Mouse (Mus musculus) liver, embryonic 14.5 days (tissue): Measurements from ENCODE around the gene Gm49392.
"Not testable (repeated sequence)": the region's sequence is repeated elsewhere in the genome, so short reads cannot be mapped to it uniquely, and the experiment has no call there.

ENCODE experiments used
- CTCF ChIP-seq: IDR thresholded peaks from 2 replicates; pipeline ENCODE4 v1.5.1; 2016; ENCODE audit warnings: antibody characterized with exemption, low read depth, control low read depth
- EP300 ChIP-seq: IDR thresholded peaks from 2 replicates; pipeline ENCODE4 v1.6.1; 2016; ENCODE audit warnings: antibody characterized with exemption, low read depth

- not testable (repeated sequence) for TF ChIP-seq CTCF, EP300
Observed at GRCm38 (mm10) chr13:60941884-60942283, 45.2 kb upstream of the Gm49392 start, which contains the start of gene Tpbpa.
